Mouse (Mus musculus): ENCODE measurements around the gene Sept1. TPM values are rescaled to one million over a fixed set of nuclear protein-coding genes. Genes with fewer than 3 reads are reported as not detected.
"Not testable (repeated sequence)": the region's sequence is repeated elsewhere in the genome, so short reads cannot be mapped to it uniquely, and the experiment has no call there.

Gene Sept1
- total RNA-seq, 2 experiments from 2014 or later: 5.2 to 5.4 TPM

DNA sequence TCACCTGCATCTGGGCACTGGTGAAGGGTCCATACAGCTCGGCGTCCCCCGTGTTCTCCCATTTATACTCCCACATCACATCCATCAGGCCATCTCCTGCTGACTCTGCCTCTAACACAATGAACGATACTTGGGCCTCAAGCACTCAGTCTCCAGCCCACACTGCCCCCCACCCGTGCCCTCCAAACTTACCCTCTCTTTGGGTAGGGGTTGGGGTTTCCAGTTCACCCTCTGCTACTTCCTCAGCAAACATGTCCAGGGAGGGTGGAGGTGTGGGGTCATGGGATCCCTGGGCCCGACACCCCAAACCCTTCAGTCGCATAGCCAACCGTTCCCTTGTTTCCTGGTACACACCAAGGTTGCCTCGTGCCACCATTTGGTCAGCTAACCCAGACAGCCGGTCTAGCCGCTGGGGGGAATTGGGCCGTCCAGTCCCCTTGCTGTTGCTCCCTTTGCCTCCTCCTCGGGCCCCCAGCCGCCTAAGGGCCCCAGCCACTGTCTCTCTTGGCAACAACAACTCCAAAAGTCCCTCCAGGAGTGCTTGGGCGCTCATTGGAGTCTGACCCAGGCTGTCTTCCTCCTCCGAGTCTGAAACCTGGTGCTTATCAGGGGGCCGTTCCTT is 38.8 kb downstream of the Sept1 start:
- DNase-seq: no peak

DNA sequence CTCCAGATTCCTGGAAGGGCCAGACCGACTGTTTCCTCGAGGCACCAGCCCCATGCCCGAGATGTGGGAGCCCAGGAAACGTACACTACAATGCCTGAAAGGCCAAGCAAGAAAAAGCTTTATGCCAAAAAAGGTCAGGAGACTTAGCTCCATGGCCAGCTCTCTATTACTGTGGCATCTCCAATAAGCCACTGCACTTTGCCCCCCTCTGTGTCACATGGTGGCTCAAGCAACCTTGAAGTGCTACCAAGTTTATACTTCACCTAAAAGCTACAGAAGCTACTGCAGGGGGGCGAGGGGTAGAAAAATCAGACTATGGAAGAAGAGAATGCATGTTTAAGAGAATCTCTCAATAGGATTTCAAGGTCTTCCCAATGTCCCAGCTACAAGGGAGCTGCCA is 39.9 kb downstream of the Sept1 start:
- no peak for DNase-seq

DNA sequence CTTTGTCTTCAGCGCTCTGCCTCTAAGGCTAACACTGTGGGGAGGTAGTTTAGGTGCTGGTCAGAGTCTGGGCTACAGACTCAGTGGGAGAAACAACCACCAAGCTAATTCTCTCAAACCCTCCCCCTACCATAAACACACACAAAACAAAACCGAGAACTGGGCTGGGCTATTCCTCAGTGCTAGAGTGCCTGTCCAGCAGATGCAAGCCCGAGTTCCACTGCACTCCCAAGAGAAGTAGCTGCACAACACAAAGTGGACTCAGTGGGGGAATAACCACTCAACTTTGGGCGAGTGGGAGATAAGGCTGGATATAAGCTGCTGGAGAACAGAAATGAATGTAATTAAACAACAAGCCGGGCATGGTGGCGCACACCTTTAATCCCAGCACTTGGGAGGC is 42.3 kb downstream of the Sept1 start:
- DNase-seq: no peak

DNA sequence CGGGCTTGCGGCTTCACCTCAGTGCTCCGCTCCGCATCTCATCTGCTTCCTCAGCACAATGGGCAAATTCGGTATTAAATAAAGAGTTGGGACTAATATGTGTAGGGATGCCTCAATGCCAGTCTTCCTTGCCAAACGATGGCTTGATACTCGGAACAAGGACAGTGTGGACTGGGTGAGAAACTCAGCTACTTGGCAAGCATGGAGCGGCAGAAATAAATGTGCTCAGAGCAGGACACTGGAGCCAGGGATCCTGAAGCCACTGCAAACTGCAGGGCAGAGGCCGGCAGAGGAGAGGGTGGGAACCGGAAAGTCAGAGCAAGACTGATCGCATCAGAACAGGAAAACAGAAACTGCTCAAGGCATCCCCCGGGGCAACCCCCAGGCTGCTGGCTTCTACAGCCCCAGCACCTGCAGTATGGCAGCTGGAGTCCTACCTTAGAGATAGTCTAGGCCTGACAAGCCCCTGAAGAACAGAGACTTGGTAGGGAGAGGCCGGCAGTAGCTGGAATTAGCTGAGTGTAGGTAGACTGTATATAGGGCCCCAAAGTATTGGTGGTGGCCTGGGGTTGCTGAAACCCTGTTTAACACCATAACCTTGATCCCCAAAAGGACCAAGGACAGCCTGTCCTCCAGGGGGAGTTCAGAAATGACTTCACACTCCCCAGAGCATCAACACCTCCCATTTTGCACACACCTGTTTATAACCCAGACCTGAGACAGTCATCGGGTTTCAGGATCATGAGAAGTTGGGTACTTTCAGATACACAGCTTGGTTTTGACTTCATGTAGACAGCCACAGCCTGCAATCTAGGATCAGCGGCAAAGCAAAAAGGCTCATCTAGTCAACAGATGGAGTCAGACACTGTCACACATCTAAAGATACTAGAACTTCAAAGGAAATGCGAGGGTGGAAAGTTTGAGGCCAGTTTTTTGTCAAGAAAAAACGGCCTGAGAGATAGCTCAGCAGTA is 44.3 kb downstream of the Sept1 start:
- DNase-seq: no peak

DNA sequence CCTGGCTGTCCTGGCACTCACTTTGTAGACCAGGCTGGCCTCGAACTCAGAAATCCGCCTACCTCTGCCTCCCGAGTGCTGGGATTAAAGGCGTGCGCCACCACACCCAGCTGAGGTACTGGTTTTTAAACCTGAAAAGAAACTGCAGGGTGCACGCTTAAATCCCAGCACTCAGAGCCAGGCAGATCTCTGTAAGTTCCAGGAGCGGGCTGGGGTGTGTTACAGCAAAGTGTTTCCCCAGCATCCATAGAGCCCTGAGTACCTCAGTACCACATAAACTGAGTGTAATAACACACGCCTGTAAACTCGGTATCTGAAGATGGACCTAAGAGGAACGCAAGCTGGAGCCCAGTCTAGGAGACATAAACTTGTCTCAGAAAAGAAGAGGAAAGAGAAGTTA is 45.6 kb downstream of the Sept1 start:
- no peak for DNase-seq

DNA sequence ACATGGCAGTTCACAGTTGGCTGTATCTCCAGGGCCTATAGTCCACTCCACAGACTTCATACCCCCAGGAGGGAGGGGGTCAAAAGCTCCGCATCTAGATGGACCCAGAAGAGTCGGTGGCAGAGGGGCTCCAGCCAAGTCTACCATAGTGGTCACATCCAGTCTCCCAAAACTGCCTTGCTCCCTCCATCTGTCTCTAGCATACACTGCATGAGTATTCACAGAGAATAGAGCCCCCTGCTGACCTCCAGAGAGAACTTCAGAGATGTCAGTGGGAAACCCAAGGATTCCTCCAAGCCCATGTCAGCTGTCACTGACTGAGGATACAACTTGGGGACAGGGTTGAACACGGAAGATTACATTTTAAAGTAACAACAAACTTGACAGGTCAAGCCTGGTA is 47.3 kb downstream of the Sept1 start:
- no peak for DNase-seq

DNA sequence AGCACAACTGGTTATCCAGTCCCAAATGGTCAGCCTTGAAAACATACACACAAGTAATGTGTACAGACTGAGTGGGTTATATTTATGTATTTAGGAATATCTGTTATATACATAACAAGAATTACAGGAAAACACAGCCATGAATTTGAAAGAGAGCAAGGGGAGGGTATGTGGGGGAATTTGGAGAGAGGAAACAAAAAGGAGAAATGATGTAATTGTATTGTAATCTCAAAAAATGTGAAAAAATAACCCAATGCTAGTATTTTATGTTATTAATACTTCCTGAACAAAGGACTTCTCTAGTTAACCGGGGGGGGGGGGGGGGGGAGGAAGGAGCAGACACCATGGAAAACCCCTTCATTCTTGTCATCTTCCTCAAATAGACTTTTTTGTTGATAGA is 48.2 kb downstream of the Sept1 start:
- no peak for DNase-seq

DNA sequence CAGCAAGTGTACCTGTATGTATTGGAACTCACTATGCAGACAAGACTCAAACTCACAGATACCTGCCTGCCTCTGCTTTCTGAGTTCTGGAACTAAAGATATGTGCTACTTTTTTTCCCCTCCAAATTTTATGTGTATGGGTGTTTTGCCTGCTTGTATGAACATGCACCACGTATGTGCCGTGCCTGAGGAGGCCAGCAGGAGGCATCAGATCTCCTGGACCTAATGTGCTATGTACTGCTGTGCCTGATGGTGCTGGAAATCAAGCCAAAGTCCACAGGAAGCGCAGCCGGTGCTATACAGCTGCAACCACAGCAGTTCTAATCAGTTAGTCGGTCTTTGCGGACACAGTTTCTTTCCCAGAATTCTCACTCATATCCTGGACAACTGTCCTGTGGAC is 49.1 kb downstream of the Sept1 start:
- DNase-seq: no peak

DNA sequence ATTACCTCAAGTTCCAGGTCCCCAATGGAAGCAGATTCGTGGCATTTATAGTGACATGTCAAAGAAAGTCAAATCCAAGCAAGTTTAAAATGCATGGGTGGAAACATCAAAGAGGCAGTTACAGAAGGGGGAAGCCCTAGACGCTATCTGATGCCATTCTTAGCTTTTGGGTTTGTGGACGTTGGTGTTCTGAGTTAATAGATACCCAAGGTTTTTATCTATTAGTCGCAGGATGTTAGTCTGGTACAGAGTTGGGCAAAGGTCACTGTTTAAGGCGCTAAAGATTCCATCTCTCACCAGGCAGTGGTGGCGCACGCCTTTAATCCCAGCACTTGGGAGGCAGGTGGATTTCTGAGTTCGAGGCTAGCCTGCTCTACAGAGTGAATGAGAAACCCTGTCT is 49.6 kb downstream of the Sept1 start:
- DNase-seq: no peak

DNA sequence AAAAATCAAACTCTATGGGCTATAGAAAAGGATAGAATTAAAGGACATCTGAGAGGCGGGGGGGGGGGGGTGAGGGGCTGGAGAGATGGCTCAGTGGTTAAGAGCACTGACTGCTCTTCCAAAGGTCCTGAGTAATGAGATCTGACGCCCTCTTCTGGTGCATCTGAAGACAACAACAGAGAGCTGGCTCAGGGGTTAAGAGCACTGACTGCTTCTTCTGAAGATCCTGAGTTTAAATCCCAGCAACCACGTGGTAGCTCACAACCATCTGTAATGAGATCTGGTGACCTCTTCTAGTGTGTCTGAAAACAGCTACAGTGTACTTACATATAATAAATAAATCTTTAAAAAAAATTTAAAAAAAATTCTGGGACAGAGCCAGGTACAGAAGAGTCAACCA is 51.2 kb downstream of the Sept1 start:
- DNase-seq: not testable (repeated sequence)

DNA sequence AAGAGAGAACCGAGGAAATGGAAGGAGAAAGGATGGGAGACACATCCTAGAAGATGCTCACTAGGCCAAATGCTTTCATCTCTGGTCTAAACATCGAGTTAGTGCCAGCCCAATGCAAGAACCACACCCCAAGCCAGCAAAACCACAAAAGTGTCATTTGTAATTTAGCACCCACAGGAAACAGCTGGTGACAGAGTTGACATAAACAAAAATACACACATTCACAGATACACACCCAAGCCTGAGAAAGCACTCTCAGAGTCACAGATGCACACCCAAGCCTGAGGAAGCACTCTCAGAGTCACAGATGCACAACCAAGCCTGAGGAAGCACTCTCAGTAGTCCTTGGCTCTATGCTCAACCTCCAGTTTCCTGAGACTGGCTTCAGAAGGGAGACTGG is 52.1 kb downstream of the Sept1 start:
- no peak for DNase-seq

DNA sequence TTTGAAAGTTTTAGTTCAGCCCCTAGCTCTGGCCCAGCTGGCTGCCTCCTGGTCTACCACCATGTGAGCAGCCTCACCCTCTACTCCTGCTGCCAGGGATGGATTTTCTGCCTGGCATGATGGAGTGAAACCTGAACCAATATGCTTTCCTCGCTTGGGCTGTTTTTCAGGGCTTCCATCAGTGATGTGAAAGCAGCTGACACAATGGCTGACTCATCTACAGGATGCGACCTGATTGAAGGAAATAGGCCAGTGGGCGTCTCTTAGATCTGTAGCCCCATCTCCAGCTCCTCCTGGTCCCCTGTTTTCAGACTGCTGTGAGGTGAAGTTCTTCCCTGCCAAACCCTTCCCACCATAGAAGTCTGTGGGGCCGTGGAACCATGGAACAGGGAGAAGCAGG is 56.0 kb downstream of the Sept1 start:
- no peak for DNase-seq

DNA sequence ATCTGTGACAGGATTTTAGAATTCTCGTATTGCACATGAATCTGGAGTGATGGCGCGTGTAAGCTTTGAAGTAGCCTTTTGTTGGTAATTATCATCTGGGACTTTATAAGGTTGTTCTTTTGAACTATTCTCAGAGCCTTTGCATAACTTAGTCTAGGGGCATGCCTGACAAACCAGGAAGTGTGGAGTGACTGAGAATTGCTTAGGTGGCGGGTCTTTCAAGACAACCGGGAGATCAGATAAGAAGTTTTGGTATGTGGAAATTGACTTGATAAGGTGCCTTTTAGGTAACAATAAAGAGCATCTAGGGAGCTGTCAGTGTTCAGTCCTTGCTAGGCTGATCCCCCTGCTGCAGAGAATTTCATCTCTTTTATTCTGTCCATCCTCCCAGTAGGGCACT is 66.4 kb downstream of the Sept1 start:
- DNase-seq: no peak

DNA sequence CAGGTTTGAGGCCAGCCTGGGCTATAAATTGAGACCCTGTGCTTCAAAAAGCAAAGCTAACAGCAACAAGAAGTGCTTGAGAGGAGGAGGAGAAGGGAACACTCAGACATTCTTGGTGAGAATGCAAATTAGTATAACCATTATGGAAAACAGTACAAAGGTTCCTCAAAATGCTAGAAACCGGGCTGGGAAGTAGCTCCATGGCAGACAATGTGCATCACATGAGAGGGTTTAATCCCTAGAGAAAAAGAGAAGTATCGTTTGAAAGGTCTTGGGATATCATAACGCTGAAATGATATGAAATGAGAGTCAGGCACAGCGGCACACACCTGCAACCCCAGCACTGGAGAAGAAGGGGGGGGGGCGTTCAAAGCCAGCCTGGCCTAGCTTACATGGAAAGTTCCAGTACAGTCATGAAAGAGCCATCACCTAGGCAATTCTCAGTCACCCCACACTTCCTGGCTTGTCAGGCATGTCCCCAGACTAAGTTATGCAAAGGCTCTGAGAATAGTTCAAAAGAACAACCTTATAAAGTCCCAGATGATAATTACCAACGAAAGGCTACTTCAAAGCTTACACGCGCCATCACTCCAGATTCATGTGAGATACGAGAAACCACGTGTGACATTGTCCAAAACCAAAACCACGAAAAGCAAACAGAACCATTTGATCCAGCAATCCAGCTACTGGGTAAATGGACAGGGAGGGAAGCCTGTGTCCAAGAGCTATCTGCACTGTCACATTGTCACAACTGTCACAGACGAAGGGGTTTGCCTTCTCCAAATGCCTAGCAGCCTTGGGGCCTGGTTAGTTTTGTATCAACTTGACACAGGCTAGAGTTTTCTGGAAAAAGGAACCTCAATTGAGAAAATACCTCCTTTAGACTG is 67.1 kb downstream of the Sept1 start:
- DNase-seq: no peak

Other genes with a start within 250 kb of the Sept1 start
- 1 to 10 TPM; 7.2 to 8.4 TPM for gene Mvp, start 218.5 kb downstream of the Sept1 start, total RNA-seq (2021)
- gene Pagr1b, start 216.6 kb downstream of the Sept1 start, total RNA-seq (2021): under 1 TPM in 1 of 2 experiments, not detected in 1; 0.90 TPM
- 10 to 100 TPM; 10.4 to 16.2 TPM for gene Pagr1a, start 215.8 kb downstream of the Sept1 start, total RNA-seq (2021)
- 10 to 100 TPM; 68.6 to 82.2 TPM for gene Gm42742, start 212.0 kb downstream of the Sept1 start, total RNA-seq (2021)
- 100 to 1,000 TPM; 229 to 233 TPM for gene Prrt2, start 211.9 kb downstream of the Sept1 start, total RNA-seq (2021)
- 100 to 1,000 TPM; 258 to 261 TPM for gene Maz, start 206.1 kb downstream of the Sept1 start, total RNA-seq (2021)
- 1 to 10 TPM; 6.9 to 7.3 TPM for gene Kif22, start 190.7 kb downstream of the Sept1 start, total RNA-seq (2021)
- gene Zg16, start 145.8 kb downstream of the Sept1 start, total RNA-seq (2021): not detected
- gene AI467606, start 141.8 kb downstream of the Sept1 start, total RNA-seq (2021): 1 to 10 TPM in 1 of 2 experiments, under 1 TPM in 1; 0.92 to 1.1 TPM
- under 1 TPM; 0.32 to 0.66 TPM for gene Qprt, start 110.9 kb downstream of the Sept1 start, total RNA-seq (2021)
- under 1 TPM; 0.50 to 0.73 TPM for gene Spn, start 95.3 kb downstream of the Sept1 start, total RNA-seq (2021)
- gene Cd2bp2, start 37.1 kb downstream of the Sept1 start, total RNA-seq (2021): 10 to 100 TPM; 93.9 to 95.1 TPM
- 100 to 1,000 TPM; 107 to 108 TPM for gene Tbc1d10b, start 24.7 kb downstream of the Sept1 start, total RNA-seq (2021)
- 1 to 10 TPM in 1 of 2 experiments, not detected in 1; 1.1 TPM for gene Mylpf, start 24.2 kb downstream of the Sept1 start, total RNA-seq (2021)
- gene Zfp553, start 69 bp downstream of the Sept1 start, total RNA-seq (2021): 10 to 100 TPM; 21.0 TPM
- 10 to 100 TPM; 69.3 to 74.9 TPM for gene Zfp771, start 11.1 kb upstream of the Sept1 start, total RNA-seq (2021)
- 10 to 100 TPM; 21.0 to 21.9 TPM for gene Dctpp1, start 27.6 kb upstream of the Sept1 start, total RNA-seq (2021)
- gene Sephs2, start 40.9 kb upstream of the Sept1 start, total RNA-seq (2021): 10 to 100 TPM; 36.1 to 37.2 TPM
- gene Itgal, start 63.1 kb upstream of the Sept1 start, total RNA-seq (2021): under 1 TPM; 0.10 to 0.35 TPM
- 10 to 100 TPM; 10.2 to 11.4 TPM for gene Zfp768, start 112.5 kb upstream of the Sept1 start, total RNA-seq (2021)
- gene Zfp747, start 142.9 kb upstream of the Sept1 start, total RNA-seq (2021): 1 to 10 TPM; 6.4 to 7.4 TPM
- gene 9130019O22Rik, start 154.0 kb upstream of the Sept1 start, total RNA-seq (2021): 1 to 10 TPM; 2.7 to 3.2 TPM
- 1 to 10 TPM; 6.8 to 7.0 TPM for gene E430018J23Rik, start 160.5 kb upstream of the Sept1 start, total RNA-seq (2021)
- 1 to 10 TPM; 3.7 to 4.8 TPM for gene Zfp764, start 173.7 kb upstream of the Sept1 start, total RNA-seq (2021)
- gene Zfp688, start 188.9 kb upstream of the Sept1 start, total RNA-seq (2021): 10 to 100 TPM; 12.5 to 17.4 TPM
- gene Zfp689, start 216.0 kb upstream of the Sept1 start, total RNA-seq (2021): 1 to 10 TPM; 6.9 to 7.1 TPM
- 10 to 100 TPM; 27.6 to 30.5 TPM for gene Prr14, start 226.5 kb upstream of the Sept1 start, total RNA-seq (2021)
- 10 to 100 TPM; 61.5 to 65.4 TPM for gene Fbrs, start 246.1 kb upstream of the Sept1 start, total RNA-seq (2021)